Mouse (Mus musculus) ZHBTc4 (cell line): ENCODE data around the gene Npas3.

Source experiments
- DNase-seq: peaks from one replicate; pipeline ENCODE4 v3.0.0-alpha.2; 2011; ENCODE audit warnings: low read depth, low spot score

Npas3 gene

DNA sequence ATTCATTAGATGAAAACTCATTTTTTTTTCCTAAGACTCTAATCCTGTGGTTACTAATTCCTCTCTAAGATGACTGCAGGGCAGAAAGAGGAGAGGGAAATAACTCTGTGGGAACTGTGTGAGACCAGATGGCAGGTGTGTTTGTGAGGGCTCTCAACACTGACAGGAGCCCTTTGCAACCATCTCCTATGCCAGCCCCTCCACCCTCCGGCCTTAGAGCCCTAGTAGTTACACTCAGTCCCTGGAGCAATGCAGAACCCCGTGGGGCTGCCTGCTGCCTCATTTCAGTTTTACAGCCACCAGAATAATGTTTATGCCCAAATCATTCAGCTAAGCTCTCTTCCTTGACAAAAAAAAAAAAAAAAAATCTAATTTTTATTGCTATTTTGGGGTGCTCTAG is 604.0 kb downstream of the Npas3 start:
- no peak for DNase-seq

DNA sequence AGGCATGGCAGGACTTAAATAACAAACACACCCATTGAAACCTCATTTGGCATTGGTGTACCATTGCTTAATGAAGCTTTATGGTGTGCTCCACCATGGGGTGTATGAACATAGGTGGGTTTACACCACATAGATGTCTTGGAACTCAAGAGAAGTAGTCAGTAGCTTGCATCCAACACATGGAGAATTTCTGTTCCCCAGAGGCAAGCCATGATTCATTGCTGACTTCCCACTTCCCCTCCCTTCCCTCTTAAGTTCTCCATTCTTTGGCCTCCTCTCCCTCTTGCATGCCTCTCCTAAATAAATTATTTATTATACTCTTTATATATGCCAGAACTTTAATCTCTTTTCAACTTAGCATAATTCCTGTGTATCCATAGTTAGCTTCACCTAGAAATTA is 611.7 kb downstream of the Npas3 start:
- no peak for DNase-seq

DNA sequence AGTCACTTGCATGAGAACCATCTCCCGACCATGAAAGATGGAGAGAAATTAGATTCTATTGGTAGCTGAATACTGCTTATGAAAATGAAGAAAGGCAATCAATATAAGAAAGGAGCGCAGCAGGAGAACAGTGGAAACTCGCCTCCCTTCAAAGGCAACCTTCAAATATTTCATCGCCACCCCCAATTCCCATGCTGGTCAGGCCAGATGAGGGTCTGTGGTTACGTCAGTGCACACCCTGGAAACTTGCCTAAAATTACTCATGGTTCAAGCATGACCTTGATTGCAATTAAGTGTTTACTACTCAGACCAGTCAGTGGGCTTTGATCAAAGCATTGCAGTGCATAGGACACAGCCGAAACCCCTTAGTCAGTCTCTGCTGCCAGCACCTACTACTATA is 613.8 kb downstream of the Npas3 start:
- no peak for DNase-seq

DNA sequence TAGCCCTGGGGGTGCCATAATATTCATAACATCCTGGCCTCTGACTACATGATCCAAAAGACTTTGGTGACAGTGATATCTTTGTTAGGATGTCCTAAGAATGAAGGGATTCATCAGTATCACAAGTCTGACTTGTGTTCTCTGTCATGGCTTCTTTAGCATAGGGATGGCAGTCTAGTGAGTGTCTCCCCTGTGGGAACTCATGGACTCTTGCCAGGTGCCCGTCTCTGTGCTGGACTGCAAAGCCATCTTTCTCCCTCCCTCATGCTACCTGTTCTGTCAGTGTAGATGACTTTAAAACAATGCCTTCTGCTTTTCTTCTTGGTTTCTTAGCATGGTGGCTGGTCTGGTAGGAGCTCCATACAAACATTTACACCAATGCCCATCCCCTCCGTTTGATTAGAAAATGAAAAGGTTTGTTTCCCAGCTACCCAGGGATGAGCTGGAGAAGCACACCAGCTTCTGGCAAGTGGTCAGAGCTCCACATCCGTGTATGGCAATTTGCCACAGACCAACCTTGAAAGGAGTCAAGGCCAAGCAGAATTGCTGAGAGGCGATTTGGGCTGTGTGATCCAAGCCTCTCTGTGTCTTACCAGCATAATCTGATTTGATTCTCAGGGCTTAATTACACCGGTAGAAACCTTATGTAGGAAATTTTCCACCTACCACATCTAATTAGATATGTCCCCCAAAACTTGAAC is 616.1 kb downstream of the Npas3 start:
- DNase-seq, result no peak

DNA sequence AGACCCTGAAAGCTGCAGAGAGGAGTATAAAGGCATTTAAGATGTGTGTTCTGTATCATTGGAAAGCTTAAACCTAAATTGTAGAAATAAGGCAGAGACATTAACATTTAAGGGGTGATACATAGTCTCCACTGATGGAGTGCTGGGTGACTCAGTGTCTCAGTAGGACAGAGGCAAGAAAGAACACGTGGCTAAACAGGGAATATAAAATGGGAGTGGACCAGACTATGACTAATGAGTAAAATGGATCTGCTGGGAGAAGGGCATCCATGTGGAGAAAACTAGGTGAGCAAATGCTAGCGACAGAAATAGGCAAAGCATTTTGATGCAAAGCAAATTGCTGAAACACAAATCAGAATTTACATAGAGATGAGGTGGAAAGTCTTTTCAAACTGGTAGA is 617.2 kb downstream of the Npas3 start:
- DNase-seq, result no peak

DNA sequence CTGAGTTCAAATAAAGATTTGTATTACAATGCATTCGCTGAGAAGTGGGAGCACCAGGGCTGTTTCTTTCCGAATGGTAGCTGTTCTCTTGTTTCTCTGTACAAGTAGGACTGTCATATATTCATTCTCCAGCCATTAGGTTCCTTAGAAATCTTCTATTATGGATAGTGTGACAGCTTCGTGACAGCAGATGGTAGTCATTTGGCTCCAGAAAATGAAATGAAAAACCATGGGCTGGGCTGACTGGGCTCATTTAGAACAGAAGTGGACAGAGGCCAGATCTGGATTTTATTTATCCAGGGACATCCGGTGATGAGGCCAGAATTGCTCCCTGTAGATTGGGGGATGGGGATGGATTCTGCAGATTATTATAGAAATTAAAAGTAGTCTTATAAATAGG is 621.5 kb downstream of the Npas3 start:
- no peak for DNase-seq

DNA sequence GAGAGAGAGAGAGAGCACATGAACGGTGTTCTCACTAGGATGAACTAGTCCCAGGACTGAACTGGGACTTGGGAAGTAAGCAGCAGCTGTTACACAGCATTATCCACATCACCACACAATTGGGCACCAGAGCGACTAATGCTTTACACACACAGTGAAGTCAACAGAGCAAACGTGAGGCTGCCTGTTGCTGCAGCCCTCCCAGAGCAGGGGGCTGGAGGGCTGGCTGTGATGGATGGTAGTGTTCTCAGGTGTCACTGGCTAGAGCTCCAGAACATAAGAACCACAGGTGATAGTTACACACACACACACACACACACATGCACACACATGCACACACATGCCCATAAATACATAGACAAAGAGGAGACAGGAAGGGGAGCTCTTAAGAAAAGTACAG is 626.7 kb downstream of the Npas3 start:
- no peak for DNase-seq

DNA sequence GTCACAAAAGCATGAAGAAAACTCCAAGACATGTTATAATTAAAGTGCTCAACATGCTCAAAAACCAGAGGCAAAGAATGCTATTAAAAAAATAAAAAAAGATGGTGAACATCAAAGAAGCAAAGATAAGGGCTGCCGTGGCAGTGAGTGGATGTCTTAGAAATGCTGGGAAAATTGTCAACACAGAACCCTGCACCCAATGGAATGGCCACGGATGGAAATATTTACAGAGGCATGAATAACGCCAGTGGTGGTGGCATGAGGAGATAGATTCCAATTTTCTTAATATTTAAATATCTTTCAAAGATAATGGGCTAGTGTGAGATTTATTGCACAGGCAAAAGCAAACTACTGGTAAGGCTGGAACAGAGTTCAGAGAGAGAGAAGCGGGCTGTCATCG is 628.2 kb downstream of the Npas3 start:
- DNase-seq, result no peak

DNA sequence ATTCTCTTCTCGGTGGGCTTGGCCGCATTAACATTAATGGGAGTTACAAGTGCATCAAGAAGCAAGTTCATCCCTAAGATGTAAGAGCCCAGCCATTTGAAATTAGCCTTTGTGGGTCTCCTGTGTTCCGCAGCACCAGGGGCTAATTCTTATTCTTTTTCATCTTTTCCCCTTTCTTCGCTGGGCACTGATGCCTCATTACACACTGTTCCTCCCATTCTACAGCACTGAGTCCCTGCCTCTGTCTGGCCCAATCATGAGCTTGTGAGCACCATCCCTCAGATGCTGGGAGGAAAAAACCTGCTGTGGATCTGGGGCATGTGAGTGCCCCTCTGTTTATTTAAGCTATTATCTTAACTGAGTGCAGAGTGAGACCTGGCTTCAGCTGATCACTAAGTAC is 633.2 kb downstream of the Npas3 start:
- DNase-seq, result no peak

DNA sequence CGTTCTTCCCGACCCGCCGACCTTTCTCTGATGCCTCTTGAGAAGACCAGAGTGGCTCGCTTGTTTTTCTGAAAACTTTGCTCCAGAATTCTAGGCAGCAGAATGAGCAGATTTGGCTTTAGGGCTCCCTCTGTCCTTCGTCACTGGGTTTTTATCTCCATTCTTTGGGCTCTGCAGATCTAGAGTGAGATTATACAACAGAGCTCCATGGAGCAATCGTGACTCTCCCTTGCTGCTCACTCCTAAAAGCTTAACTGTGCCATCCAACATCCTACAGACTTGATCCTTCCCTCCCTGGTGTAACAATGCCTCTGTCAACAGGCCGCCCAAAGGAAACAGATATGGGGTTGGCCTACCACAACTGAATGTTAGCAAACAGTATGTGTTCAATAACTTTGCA is 634.4 kb downstream of the Npas3 start:
- DNase-seq, result no peak

DNA sequence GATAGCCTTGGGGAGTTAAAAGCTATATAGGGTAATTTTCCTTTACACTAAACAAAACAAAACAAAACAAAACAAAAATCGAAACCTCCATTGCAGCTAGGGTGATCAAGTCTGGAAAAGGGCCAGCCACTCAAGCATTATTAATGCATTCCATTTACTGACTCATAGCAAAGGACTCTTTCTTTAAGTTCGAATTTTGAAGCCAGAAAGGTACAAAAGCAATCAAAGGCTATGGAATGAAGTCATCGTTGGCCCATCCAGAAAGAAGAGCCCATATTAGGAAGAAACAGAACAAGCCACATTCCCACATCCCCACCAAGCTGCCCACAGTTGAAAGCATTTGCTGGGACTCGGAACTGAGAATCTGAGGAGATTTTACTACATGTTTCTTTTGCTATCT is 640.1 kb downstream of the Npas3 start:
- DNase-seq, result no peak

DNA sequence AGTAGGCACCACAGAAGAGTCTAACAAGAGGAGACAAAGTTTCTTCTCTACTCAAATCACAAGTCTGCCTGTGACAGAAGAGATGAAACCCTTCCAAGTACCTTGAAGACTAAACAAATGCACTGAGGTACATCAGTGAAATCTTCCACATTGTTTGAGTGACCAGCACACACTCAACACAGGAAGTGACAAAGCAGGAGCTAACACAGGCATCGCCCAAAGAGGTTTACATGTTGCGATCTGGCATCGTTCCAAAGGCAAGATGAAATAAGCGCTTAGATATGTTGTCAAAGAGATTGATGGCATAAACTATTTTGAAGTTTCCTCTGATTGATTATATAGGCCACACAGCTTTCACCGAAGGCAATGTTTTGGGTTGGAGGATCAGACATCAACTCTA is 647.4 kb downstream of the Npas3 start:
- DNase-seq, result no peak

DNA sequence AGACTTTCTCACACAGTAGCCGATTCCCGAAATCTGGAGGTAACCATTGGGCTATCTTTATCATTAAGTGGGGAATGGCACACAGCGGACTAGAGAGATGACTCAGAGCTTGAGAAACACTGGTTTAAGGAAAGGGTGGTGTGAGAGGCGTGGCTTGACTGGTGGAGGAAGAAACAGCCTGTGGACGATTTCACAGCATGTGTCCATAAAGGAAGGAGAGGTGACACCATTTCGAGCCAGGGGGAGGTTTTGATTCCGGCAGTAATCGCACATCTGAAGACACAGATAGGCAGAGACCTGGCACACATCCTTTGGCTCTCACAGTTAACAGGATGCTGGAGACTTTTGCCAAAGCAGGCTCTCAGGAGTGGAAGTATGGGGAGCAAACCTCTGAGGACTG is 660.3 kb downstream of the Npas3 start:
- no peak for DNase-seq

DNA sequence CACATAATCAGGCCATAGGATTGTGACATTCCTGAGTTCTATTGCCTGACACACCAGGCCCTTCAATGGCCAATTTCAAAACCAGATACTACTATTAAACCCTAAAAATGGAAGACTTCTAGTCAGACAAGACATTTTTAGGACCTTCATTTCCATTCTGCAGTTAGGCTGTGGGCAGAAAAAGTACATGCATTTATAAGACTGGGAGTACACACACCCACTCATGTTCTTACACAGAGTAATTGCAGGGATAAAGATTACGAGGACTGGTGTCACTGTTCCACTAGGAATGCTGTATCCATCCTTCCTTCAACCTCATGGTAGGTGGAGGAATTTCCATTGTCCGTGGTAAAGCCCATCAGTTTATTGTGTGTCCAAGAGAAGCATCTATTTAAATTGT is 661.7 kb downstream of the Npas3 start:
- no peak for DNase-seq

DNA sequence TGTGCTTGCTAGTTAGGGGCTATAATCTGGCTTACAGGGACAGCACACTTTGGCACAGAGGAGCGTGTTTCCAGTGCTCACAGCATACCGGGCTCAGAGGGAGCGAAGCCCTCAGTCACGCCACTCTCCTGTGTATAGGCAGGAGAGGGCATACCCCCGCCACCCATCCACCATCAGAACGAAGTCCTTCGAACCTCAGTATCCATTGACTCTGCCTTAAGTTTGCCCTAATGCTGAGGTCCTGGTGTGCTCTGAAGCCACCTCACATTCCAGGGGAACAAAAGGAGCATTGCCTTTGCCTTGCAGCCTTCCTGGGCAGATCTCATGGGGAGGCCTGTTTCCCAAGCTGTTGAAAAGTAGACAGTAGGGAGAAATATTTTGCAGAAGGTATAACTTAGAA is 673.7 kb downstream of the Npas3 start:
- DNase-seq, result no peak

DNA sequence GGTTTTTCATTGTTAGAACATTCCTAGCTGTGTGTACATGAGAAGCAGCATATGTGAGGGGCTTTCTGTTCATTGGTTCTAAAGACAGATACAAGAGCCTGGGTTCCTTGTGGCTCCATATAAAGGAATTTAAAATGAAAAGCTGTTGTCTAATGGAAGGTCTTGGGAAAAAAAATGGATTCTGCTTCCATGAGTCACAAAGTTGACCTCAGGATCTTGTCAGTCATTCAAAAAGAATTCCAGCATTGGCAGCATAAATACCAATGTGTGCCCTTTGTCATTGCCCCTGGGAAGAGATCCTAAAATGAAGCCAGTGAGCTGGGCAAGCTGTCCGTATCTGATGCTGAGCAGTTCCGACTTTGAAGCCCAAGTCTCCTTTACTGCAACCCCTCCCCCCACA is 700.3 kb downstream of the Npas3 start:
- no peak for DNase-seq

DNA sequence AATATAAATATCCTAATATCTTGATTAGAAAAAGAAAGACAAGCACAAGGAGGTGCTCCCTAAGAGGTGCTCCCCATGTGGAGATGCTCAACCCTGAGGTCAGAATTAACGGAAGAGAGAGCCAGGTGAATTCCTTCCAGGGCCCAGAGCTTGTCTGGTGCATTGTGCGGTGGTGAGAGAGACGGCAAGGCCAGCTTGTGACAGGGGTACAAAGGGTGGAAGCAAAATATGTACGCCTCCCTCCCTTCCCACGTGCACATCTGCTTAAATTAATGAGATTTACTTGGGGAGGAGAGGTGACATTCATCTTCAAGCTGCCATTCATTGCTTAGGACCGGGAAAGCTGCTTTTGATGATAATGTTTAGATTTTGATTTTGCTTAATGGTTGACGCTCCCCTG is 713.5 kb downstream of the Npas3 start:
- DNase-seq, result no peak

DNA sequence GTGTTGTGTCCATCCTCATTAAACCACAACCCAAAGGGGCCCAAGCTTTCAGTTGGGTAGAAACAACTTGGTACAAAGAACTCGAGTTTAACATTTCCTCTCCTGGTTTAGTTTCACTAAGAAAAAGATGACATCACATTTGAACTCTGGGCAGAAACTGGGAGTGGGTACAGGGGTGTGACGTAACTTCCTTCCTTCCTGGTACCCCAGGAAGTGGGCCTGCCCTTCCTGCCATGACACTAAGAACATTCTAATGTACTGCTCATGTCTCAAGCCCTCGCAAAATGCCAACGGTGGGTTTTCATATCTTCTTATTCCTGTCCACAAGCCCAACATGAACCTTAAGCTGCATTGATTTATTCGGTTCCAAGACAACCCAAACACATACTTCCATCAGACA is 715.1 kb downstream of the Npas3 start:
- DNase-seq, result no peak

DNA sequence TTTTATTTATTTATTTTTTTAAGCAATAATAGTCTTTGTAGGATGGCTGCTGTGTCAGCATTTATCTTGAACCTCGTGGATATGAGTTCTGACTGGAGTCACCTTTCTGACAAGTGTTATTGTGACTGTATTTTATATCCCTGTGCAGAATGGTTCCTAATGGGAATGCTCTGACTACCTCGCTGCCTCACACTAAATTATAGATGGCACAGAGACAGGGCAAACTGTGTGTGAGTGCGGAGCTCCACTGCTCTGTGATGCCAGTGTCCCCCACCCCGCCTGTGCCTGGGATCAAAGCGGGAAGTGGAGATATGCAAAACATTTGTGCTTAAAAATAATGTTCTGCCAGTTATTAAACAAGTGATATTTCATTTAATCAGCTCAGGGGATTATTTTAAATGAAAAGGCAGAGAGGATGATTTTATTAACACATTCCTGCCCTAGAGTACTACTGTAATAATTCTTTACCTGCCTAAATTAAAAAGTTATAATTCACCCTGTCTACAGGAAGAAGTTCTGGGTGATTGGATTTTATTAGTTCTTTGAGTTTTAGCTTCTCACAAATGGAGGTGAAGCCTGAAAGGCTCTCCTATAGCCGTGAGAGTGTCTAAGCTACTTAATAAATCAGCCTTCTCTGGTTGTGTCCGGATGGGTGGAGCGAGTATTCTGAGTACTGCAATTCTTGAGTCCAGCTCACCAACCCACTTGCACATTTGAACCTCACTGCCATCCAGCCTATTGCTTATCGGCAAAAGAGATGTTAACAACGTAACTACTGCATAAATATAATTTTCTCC is 721.1 kb downstream of the Npas3 start:
- DNase-seq, result no peak

DNA sequence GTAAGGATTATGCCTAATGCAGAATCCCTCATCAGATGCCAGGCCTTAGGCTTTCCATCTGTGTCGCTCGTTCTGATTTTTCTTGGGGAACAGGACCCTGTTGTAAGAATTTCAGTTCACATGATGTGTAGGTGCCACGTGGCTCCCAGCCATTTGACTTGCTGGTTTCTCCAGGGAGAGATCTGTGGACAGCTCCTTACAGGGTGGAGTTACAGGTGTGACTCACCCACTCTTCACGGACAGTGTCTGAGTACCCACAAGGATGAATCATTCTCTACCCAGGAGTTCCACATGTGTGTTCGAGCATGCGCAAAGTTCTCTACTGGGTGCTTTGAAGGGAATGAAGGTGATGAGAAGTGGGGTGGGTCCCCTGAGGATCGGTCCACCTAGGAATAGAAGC is 722.2 kb downstream of the Npas3 start:
- DNase-seq, result no peak

DNA sequence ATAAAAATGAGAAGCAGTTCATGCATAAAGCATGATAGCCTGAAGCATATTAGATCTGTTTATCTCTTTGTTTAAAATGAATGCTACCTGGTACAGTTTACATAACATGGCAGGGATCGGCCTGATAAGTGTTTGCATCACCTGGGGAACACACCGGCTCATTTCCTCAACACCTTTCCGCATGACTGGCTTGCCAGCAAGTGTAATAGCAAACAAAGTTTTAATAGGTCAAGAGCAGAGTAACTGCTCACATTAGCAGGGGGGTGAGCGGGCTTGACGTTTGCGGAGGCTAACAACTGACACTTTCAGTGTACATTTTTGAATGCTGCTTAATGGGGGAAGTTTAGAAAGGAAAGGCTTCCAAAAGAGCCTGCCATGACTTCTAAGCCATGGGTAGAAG is 724.9 kb downstream of the Npas3 start:
- DNase-seq, result no peak

DNA sequence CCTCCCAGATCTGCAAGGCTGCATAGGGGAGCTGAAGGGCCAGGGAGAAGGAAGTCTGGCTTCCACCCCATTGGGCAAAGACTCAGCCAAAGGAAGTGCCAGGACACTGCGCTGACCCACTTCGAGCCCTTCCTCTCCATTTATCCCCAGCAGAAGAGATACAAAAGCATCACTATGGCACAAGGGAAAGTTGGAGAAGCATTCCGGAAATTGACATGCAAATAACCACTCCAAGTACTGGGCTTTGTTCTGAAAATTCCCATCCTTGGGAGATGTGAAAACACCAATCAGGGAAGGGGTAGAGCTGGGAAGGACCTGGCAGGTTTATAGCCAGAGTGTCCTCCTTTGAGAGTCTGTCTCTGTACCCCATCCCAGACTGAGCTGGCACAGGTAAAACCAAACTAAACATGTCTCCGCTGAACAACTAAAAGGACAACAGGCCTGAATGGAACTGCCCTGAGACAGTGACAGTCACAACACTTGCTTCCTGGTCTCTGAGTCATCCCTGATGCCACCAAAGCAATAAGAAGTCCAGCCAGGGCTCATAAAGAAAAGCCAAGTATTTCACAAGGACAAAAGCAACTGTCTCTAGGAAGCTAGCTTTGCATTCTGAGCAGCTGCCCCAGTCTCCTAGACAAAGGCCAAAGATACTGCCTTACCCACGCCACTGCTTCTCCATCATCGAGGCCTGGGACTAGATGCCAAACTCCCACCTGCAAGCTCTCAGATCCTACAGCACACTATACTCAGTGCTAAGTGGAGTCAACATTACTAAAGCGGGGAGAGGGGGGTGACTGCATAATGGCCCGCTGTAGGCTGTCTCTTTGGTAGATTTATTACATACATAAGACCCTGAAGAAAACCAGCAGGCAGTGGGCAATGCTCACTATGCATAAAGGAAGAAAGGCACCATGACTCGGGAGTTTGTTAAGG is 733.4 kb downstream of the Npas3 start:
- peak; percentile 75 for DNase-seq
